Mouse (Mus musculus): ENCODE data around the gene Cap2. TPM values are rescaled to one million over a fixed set of nuclear protein-coding genes. Genes with fewer than 3 reads are reported as not detected.

Gene Cap2
- total and polyA plus RNA-seq, 3 experiments, result 14.8 to 120 (median 22.3) TPM

DNA sequence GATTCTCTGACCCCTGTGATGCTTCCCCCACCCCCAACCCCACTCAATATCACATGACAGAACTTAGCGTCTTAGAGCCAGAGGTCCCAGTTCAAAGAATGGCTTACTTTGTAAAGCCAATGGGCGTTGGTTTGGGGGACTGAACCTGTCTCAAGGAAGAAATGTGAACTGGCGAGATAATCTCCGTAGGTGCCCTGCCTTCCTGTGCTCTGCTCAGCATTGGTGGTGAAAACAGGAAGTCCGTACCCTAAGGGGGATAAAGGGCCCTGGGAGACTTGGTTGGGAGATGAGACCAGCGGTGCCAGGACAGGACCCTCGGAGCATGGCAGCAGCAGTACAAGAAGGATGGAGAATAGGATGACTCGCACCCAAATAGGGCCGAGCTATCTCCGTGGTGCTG, 12.8 kb downstream of the Cap2 start:
- H3K27ac ChIP-seq (ENCODE audit: control insufficient read depth, low read depth, low read length), result peak overlapping the region; percentile 83
- H3K4me1 ChIP-seq (ENCODE audit: control insufficient read depth in 1 of 2, insufficient read depth in 2 of 2, low read length in 2 of 2), result peaks cover 19 to 31% of the 10 kb centered on the region in 2 experiments
- peak; percentile 89 for DNase-seq (ENCODE audit: low read depth, low spot score)
- peak overlapping the region; percentile 25 to 44 for H3K4me3 ChIP-seq (ENCODE audit: control insufficient read depth in 1 of 2, insufficient read depth in 1 of 2, low read depth in 2 of 2, low read length in 2 of 2)
- peak overlapping the region; percentile 45 for H3K9ac ChIP-seq (ENCODE audit: control insufficient read depth, low read depth, low read length, poor library complexity, severe bottlenecking)
- H3K36me3 ChIP-seq (ENCODE audit: control insufficient read depth in 1 of 2, insufficient read depth in 2 of 2, low read length in 2 of 2), result peaks cover 0 to 22% of the 10 kb centered on the region in 2 experiments; a peak in 2 of 4 replicates
- H3K9me3 ChIP-seq (replicated peaks; ENCODE audit: insufficient read depth, low read length), result no peaks in the 10 kb centered on the region
- no peaks in the 10 kb centered on the region for H3K79me2 ChIP-seq (ENCODE audit: control insufficient read depth, insufficient read depth, low read length, poor library complexity)
- no peaks in the 10 kb centered on the region for H3K27me3 ChIP-seq (ENCODE audit: control insufficient read depth in 1 of 2, insufficient read depth in 2 of 2, low read length in 2 of 2)
- peak; percentile 61; the same call in 1 of the 2 replicates for TF ChIP-seq GATA1 (IDR thresholded peaks at IDR 0.05; ENCODE audit: low read depth, low read length)
- TF ChIP-seq SMC3 (IDR thresholded peaks at IDR 0.05; ENCODE audit: low read depth, low read length), result no peak
- TF ChIP-seq ZMIZ1 (IDR thresholded peaks at IDR 0.05; ENCODE audit: low read depth, low read length), result no peak
- no peak for TF ChIP-seq SIN3A (IDR thresholded peaks at IDR 0.05; ENCODE audit: low read length)
- peak; percentile 70 for TF ChIP-seq USF1 (IDR thresholded peaks at IDR 0.05; ENCODE audit: low read depth, low read length)
- TF ChIP-seq POLR2AphosphoS5 (IDR thresholded peaks at IDR 0.05; ENCODE audit: borderline replicate concordance, low read depth, low read length), result no peak
- TF ChIP-seq CTCF (IDR thresholded peaks at IDR 0.05 in 2 of 3, conservative IDR thresholded peaks at IDR 0.05 in 1 of 3; ENCODE audit: control insufficient read depth in 1 of 3, insufficient read depth in 1 of 3, low read depth in 2 of 3, low read length in 3 of 3, poor library complexity in 1 of 3, severe bottlenecking in 1 of 3), result no peak
- no peak for TF ChIP-seq NRF1 (IDR thresholded peaks at IDR 0.05; ENCODE audit: insufficient read depth, low read depth, low read length, poor library complexity, severe bottlenecking)
- no peak for TF ChIP-seq MAX (IDR thresholded peaks at IDR 0.05; ENCODE audit: low read length)
- no peak for TF ChIP-seq USF2 (IDR thresholded peaks at IDR 0.05; ENCODE audit: borderline replicate concordance in 1 of 2, insufficient read depth in 1 of 2, low read depth in 1 of 2, low read length in 2 of 2)
- TF ChIP-seq MAZ (IDR thresholded peaks at IDR 0.05; ENCODE audit: low read depth, low read length), result no peak
- no peak for TF ChIP-seq RAD21 (IDR thresholded peaks at IDR 0.05; ENCODE audit: low read depth, low read length)
- TF ChIP-seq RCOR1 (IDR thresholded peaks at IDR 0.05; ENCODE audit: low read depth, low read length), result peak; percentile 35; the same call in 1 of the 2 replicates
- TF ChIP-seq ETS1 (IDR thresholded peaks at IDR 0.05; ENCODE audit: low read depth, low read length), result peak; percentile 52
- TF ChIP-seq MXI1 (IDR thresholded peaks at IDR 0.05; ENCODE audit: low read depth, low read length), result no peak
- peak; percentile 72 for TF ChIP-seq TCF12 (IDR thresholded peaks at IDR 0.05; ENCODE audit: low read depth, low read length)
- TF ChIP-seq ELF1 (IDR thresholded peaks at IDR 0.05; ENCODE audit: low read depth, low read length), result peak; percentile 60
- no peak for TF ChIP-seq E2F4 (IDR thresholded peaks at IDR 0.05; ENCODE audit: borderline replicate concordance, low read depth, low read length)
- TF ChIP-seq POLR2A (IDR thresholded peaks at IDR 0.05; ENCODE audit: control insufficient read depth in 1 of 2, insufficient read depth in 1 of 2, low read depth in 1 of 2, low read length in 2 of 2, poor library complexity in 1 of 2), result peak in 1 of 2 experiments; percentile 41; a peak in 1 of 4 replicates
- no peak for TF ChIP-seq UBTF (IDR thresholded peaks at IDR 0.05; ENCODE audit: borderline replicate concordance, insufficient read depth, low read depth, low read length)
- TF ChIP-seq MAFK (IDR thresholded peaks at IDR 0.05; ENCODE audit: borderline replicate concordance, low read depth, low read length), result no peak
- no peak for TF ChIP-seq TBP (IDR thresholded peaks at IDR 0.05; ENCODE audit: low read depth, low read length)
- TF ChIP-seq TAL1 (IDR thresholded peaks at IDR 0.05; ENCODE audit: low read length), result peak; percentile 77
- no peak for TF ChIP-seq CHD2 (IDR thresholded peaks at IDR 0.05; ENCODE audit: low read length)
- no peak for TF ChIP-seq BHLHE40 (IDR thresholded peaks at IDR 0.05; ENCODE audit: borderline replicate concordance, low read depth, low read length)
- TF ChIP-seq JUND (IDR thresholded peaks at IDR 0.05; ENCODE audit: low read depth, low read length), result no peak
- no peak for TF ChIP-seq ZNF384 (IDR thresholded peaks at IDR 0.05; ENCODE audit: low read depth, low read length)
- no peak for TF ChIP-seq ZC3H11A (IDR thresholded peaks at IDR 0.05; ENCODE audit: low read depth, low read length)
- no peak for TF ChIP-seq CHD1 (IDR thresholded peaks at IDR 0.05; ENCODE audit: low read depth, low read length)
- TF ChIP-seq KAT2A (conservative IDR thresholded peaks at IDR 0.05; ENCODE audit: low read depth, low read length), result no peak
- TF ChIP-seq POLR2AphosphoS2 (IDR thresholded peaks at IDR 0.05; ENCODE audit: low read length), result no peak
- no peak for TF ChIP-seq HCFC1 (IDR thresholded peaks at IDR 0.05; ENCODE audit: low read depth, low read length)
- TF ChIP-seq EP300 (IDR thresholded peaks at IDR 0.05; ENCODE audit: low read depth in 1 of 2, low read length in 2 of 2), result peak; percentile 78 to 83
- no peak for TF ChIP-seq MYC (IDR thresholded peaks at IDR 0.05; ENCODE audit: low read depth, low read length)
- no peak for TF ChIP-seq ZKSCAN1 (IDR thresholded peaks at IDR 0.05; ENCODE audit: low read depth, low read length)
- TF ChIP-seq MEF2A (IDR thresholded peaks at IDR 0.05; ENCODE audit: extremely low read depth, insufficient replicate concordance, low read depth, low read length, poor library complexity, severe bottlenecking), result no peak
- no peak for TF ChIP-seq GABPA (IDR thresholded peaks at IDR 0.05; ENCODE audit: low read depth, low read length)
- no peak for TF ChIP-seq NELFE (IDR thresholded peaks at IDR 0.05; ENCODE audit: low read depth, low read length)
